Mouse (Mus musculus) C2C12 (cell line): Measurements from ENCODE around the gene Ercc6.

Source experiments
- CTCF ChIP-seq: IDR thresholded peaks from one replicate; pipeline ENCODE4 v1.5.1; 2011; ENCODE audit not compliant: control insufficient read depth, insufficient read depth, insufficient read length
- MYOD1 ChIP-seq: IDR thresholded peaks from one replicate; pipeline ENCODE4 v1.6.1; 2011; ENCODE audit warnings: low read depth; ENCODE audit not compliant: control insufficient read depth, insufficient read length
- USF1 ChIP-seq: IDR thresholded peaks from one replicate; pipeline ENCODE4 v1.6.1; 2011; ENCODE audit warnings: low read depth, mild to moderate bottlenecking, control low read depth, moderate library complexity

GRCm38 (mm10) chr14:32534137-32534536 is 20.8 kb downstream of the Ercc6 start:
- no peak for TF ChIP-seq CTCF
- no peak for TF ChIP-seq USF1
- no peak for TF ChIP-seq MYOD1
